Mouse (Mus musculus) E14TG2a.4 (cell line): Measurements from ENCODE around the gene Sorbs2.

Source experiments
- CTCF ChIP-seq: conservative IDR thresholded peaks from 2 replicates; pipeline ENCODE4 v1.5.1; 2014; ENCODE audit warnings: low read length
- NANOG ChIP-seq: IDR thresholded peaks from 2 replicates; pipeline ENCODE4 v1.6.1; 2014; ENCODE audit warnings: borderline replicate concordance, low read length, mixed read lengths
- POU5F1 ChIP-seq: IDR thresholded peaks from 2 replicates; pipeline ENCODE4 v1.6.1; 2014; ENCODE audit warnings: low read length, borderline replicate concordance

DNA sequence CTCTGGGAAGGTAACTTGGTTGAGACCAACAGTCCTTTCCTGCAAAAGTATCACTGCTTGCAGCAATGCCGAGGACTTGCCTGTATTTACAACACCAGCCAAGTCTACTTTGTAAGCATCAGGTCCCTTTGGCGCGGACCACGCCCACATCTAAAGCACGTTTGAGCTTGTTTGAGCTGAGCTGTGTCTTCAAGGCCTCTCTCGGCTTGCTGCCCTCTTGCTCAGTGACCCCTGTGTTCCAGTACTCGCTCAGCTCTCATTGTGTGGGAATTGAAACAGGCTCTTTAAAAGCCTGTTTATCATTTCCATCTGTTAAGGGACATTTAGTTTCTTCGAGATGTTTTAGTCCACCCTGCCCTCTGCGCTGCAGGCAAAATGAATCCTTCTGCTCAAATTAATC is 350.8 kb downstream of the Sorbs2 start:
- TF ChIP-seq CTCF (no peak), NANOG (no peak), POU5F1 (no peak)
